Mouse (Mus musculus) inflammation-experienced regulatory T-cells, adult 6 months (primary cell): ENCODE results near the gene Csf3. TPM values are rescaled to one million over a fixed set of nuclear protein-coding genes. Genes with fewer than 3 reads are reported as not detected.
"Not testable (repeated sequence)": the region's sequence is repeated elsewhere in the genome, so short reads cannot be mapped to it uniquely, and the experiment has no call there.

Source experiments
- ATAC-seq: one replicate; pipeline ENCODE4 v1.8.0; 2017
- polyA plus RNA-seq, 3 experiments: library from polyadenylated mRNA; unstranded; fragments of 100-300 nt; shearing (Covaris generic); gene quantifications; one replicate each; pipeline ENCODE4 v1.2.1; 2017

Gene Csf3
- polyA plus RNA-seq, 3 experiments from 2014 or later = not detected

GRCm38 (mm10) chr11:98734020-98734419 is 33.0 kb downstream of the Csf3 start:
- no peak for ATAC-seq

GRCm38 (mm10) chr11:98735111-98735510 is 34.0 kb downstream of the Csf3 start:
- ATAC-seq = no peak

GRCm38 (mm10) chr11:98736176-98736575 is 35.1 kb downstream of the Csf3 start:
- ATAC-seq = no peak

GRCm38 (mm10) chr11:98737220-98737619 is 36.2 kb downstream of the Csf3 start:
- not testable (repeated sequence) for ATAC-seq

GRCm38 (mm10) chr11:98738428-98738911 is 37.4 kb downstream of the Csf3 start:
- no peak for ATAC-seq

- no peak for ATAC-seq
These were observed 37.9 kb downstream of the Csf3 start for GRCm38 (mm10) chr11:98738925-98739324.

GRCm38 (mm10) chr11:98740026-98740392 is 38.9 kb downstream of the Csf3 start:
- ATAC-seq = no peak

- ATAC-seq = no peak
These were observed 39.5 kb downstream of the Csf3 start, which contains the start of gene Thra for GRCm38 (mm10) chr11:98740393-98741050. Thra (plus strand) TSS chr11:98740638.

- ATAC-seq = no peak
These were observed 40.1 kb downstream of the Csf3 start for GRCm38 (mm10) chr11:98741051-98741620.

- peak; percentile 91 for ATAC-seq
These were observed 40.7 kb downstream of the Csf3 start for GRCm38 (mm10) chr11:98741622-98742396.

- ATAC-seq = no peak
These were observed 41.6 kb downstream of the Csf3 start for GRCm38 (mm10) chr11:98742397-98743291.

GRCm38 (mm10) chr11:98743655-98744345 is 42.7 kb downstream of the Csf3 start:
- ATAC-seq = no peak

GRCm38 (mm10) chr11:98744456-98745019 is 43.5 kb downstream of the Csf3 start:
- ATAC-seq = no peak

GRCm38 (mm10) chr11:98745932-98746853 is 45.1 kb downstream of the Csf3 start:
- no peak for ATAC-seq

GRCm38 (mm10) chr11:98746855-98747693 is 46.0 kb downstream of the Csf3 start:
- peak; percentile 70 for ATAC-seq

GRCm38 (mm10) chr11:98747804-98748505 is 46.9 kb downstream of the Csf3 start:
- peak; percentile 54 for ATAC-seq

GRCm38 (mm10) chr11:98748506-98749416 is 47.7 kb downstream of the Csf3 start:
- no peak for ATAC-seq

- ATAC-seq = no peak
These were observed 48.7 kb downstream of the Csf3 start for GRCm38 (mm10) chr11:98749716-98750115.
